Mouse (Mus musculus): ENCODE data around the gene Cort. TPM values are rescaled to one million over a fixed set of nuclear protein-coding genes. Genes with fewer than 3 reads are reported as not detected.
A peak's percentile ranks its signal among the peaks of the same experiment; 100 is the strongest.

The Cort gene
- polyA plus RNA-seq, 2 experiments from 2014 or later = 0.67 TPM; not detected in 1

GRCm38 (mm10) chr4:149097956-149098355 lies 28.6 kb downstream of the Cort start:
- no peak for ATAC-seq

GRCm38 (mm10) chr4:149091364-149091763 lies 35.2 kb downstream of the Cort start:
- no peak for ATAC-seq

- no peak for ATAC-seq
Measured at GRCm38 (mm10) chr4:149085381-149085780, 41.2 kb downstream of the Cort start.

GRCm38 (mm10) chr4:149081528-149081927 lies 45.0 kb downstream of the Cort start:
- ATAC-seq = no peak

DNA sequence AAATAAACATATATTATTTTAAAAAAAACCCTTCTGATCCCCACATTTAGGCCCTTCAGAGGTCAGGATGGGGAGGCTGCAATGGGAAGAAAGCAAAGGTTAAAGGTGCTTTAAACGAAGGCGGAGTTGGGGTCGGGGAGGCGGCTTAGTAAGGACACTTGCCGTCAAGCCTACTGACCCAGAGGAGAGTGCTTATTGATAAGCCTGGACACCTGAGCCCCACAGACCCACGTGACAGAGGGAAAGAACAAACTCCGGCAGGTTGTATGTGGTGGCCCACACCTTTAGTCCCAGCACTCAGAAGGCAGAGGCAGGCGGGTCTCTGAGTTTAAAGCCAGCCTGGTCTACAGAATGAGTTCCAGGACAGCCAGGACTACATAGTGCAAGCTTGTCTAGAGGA lies 46.5 kb downstream of the Cort start:
- no peak for ATAC-seq

DNA sequence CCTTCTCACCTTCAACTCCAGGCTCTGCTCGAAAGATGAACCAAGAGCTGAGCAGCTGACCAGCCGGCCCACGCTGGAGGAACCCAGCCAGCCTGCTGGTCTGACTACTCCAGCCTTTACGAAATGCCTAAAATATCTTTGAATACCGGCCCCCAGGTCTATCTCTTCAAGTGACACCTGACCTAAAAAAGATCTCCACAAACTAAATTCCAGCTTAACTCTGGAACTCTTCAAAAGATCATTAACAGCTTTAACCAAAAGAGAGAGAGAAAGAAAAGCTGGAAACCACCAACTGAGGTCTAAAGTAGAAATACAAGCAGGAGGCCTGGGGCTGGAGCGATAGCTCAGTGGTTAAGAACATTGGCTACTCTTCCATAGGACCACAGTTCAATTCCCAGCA lies 46.9 kb downstream of the Cort start:
- ATAC-seq = no peak

- ATAC-seq = no peak
Measured at GRCm38 (mm10) chr4:149078261-149078660, 48.3 kb downstream of the Cort start.

DNA sequence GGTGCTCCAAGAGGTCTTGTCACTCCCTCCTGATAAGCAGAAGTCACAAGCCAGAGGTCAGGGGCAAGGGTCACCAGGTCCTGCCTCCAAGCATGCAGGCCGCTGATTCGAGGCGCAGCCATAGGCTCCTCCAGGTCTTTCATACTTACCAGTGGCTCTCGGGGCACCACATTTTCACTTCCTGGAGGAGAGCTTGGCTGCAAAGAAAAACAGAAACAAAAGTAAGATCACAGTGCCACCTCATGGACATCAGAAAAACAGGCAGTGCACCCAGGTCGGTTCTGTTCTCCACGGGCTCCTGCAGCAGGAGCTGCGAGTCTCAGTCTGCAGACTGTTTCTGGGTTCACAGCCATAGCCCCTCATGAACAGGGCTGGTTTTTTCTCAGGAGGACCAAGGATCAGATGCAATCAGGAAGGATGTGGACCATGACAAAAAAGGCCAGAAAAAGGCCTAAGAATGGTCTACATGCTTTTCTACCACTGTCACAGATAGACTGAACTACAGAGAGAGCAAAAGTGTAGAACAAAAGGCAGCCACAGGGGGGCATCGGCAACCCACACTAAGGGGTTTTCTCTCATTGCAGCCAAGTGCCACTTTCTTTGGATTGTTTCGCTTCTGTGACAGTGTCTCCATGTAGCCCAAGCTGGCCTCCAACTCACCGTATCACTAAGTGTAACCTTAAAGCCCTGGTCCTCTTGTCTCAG lies 50.5 kb downstream of the Cort start:
- peak; percentile 93 for ATAC-seq

DNA sequence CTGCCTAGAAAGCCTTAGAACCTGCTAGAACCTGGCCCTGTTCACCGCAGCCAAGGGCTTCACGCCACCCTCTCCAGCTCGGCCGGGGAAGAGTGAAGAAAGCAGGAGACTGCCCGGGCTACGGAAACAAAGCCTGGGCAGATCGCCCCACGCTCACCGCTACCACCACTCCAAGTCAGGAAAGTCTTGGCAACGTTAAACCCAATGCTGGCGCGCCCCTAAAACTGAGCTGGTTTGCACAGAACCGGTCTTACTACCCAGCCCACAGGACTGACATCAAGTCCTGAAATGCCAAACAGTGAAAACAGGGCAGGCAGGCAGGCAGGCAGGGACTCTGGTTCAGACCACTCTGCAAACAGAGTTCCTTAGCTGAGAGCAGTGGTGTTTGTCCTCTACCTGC lies 51.5 kb downstream of the Cort start:
- ATAC-seq = no peak

Other genes with a start within 250 kb of the Cort start
- gene Pex14, start 26.9 kb downstream of the Cort start, polyA plus RNA-seq (2017; shearing (Covaris generic)) = 10 to 100 TPM; 11.9 to 17.9 TPM
- 10 to 100 TPM; 26.0 to 32.4 TPM for gene Dffa, start 22.6 kb downstream of the Cort start, polyA plus RNA-seq (2017; shearing (Covaris generic))
- 10 to 100 TPM; 15.6 to 17.7 TPM for gene Cenps, start 10.9 kb upstream of the Cort start, polyA plus RNA-seq (2017; shearing (Covaris generic))
- 10 to 100 TPM; 44.0 to 74.8 TPM for gene Pgd, start 40.0 kb upstream of the Cort start, polyA plus RNA-seq (2017; shearing (Covaris generic))
- 10 to 100 TPM; 11.0 to 15.4 TPM for gene Kif1b, start 180.9 kb upstream of the Cort start, polyA plus RNA-seq (2017; shearing (Covaris generic))